Mouse (Mus musculus): ENCODE results near the gene Dok7.

Dok7 gene

GRCm38 (mm10) chr5:35117633-35118032, 61.1 kb downstream of the Dok7 start:
- no peak for DNase-seq (ENCODE audit: low read depth)

DNA sequence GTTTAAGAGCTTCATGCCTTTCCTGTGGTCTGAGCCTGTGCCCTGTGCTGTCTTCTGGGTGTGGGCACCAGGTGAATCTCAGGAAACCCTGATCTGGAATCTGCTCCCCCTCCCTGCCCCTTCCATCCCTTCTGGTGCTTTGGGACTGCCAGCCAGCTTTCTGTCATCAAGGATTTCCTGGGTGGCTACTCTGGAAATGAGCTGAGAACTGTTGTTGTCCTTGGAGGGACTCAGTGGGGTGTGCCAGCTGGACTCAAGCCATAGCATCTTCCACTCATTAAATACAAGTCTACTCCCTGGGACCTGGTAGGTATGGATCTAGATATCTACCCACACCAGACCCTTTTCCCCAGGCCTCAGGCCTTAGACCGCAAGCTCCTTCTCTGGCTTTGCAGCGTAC, 61.9 kb downstream of the Dok7 start:
- DNase-seq (ENCODE audit: low read depth) = no peak

DNA sequence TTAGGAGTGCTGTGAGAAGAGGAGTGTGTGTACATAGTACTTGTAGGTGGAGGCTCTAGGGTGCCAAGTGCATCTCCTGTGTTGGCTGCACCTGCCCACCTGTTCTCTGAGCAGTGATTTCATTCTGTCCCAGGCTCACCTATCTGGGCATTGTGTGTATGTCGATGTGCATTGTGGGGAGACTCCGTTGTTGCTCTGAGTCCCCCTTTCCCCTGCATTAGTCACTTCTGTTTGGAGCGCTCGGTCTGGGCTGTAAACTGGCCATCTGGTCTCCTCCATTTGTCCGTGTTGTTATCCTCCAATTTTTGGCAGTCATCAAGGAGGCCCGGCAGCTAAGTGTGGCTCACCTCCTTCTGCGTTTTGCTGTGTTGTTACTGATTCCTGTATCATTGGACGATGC, 63.5 kb downstream of the Dok7 start:
- no peak for DNase-seq (ENCODE audit: low read depth)

DNA sequence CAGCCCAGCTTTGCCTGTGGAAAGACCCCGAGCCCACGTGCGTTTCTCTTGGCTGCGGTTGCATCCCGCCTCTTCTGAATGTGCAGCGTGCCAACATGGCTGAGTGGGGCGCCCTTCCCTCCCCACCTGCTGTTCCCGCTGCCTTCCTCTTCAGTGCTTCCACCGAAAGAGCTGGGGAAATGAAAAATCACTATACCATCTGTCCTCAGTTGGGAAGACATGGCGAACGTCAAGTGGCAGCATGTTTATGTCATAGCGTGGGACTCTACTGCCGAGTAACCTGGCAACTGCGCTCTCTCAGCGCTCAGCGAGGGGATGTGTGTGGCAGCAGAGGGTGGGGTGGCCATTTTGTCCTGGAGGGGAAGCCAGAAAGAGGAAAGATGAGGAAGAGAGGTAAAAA, 72.6 kb downstream of the Dok7 start:
- DNase-seq (ENCODE audit: low read depth) = no peak

DNA sequence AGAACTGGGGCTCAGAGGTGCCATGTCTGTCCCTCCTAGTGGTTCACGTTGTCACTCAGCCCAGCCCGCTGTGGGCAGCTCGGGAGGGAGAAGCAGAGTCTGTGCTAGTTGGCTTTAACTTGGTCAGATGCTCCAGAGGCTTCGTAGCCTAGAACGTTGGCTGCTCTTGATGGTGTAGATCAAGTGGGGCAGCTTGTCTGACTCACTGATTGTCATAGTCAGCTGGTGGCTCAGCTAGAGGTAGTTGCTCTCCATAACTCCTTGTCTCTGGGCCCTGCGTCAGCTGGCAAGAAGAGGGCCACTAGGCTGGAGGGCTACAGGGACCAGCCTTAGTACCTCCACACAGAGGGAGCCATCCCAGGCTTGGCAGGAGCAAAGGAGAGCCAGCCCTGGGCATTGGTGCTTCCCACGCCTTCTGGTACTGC, 73.2 kb downstream of the Dok7 start:
- no peak for DNase-seq (ENCODE audit: low read depth)

- peak; percentile 5 for DNase-seq (ENCODE audit: low read depth)
These were observed 74.7 kb downstream of the Dok7 start for GRCm38 (mm10) chr5:35131237-35131636.

DNA sequence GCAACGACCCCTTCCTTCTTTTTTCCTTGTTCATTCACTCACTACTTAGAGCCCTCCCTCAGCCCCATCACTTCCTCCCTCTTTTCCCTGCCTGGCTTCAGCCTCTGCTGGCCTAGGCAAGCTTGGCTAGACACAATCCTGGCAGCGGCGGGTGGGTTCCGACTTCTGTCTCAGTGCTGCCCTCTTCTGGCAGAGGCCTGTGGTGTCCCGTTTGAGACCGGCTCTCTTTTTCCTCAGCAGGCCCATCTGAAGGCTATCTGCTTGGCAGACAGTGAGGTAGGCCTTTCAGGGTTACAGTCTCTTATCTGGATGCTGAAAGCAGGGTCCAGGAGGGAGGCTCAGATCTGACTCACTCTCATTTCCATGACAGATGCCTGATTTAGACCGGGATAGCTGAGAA, 75.2 kb downstream of the Dok7 start:
- DNase-seq (ENCODE audit: low read depth) = peak; percentile 74

DNA sequence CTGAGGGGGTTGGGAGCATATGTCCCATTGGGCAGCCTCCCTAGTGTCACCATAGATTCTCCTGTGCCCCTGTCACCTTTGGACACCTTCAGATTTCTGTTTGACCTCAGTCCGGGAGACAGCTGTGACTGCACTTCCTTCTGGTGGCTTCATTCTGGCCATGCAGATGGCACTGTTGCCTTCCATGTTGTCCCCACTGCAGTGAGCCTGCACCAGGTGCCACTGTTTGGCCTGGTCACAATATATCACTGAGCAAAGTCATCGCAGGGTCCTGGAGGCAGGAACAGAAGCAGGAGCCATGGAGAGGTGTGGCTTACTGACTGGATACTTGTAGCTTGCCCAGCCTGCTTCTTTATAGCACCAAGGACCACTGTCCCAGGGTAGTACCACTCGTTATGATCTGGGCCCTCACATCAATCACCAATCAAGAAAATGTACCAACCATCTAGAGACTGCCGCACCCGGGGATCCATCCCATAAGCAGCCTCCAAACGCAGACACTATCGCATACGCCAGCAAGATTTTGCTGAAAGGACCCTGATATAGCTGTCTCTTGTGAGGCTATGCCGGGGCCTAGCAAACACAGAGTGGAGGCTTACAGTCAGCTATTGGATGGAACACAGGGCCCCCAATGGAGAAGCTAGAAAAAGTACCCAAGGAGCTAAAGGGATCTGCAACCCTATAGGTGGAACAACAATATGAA, 75.9 kb downstream of the Dok7 start:
- DNase-seq (ENCODE audit: low read depth) = no peak

GRCm38 (mm10) chr5:35133468-35133867, 76.9 kb downstream of the Dok7 start:
- no peak for DNase-seq (ENCODE audit: low read depth)

- no peak for DNase-seq (ENCODE audit: low read depth)
These were observed 77.7 kb downstream of the Dok7 start for GRCm38 (mm10) chr5:35134286-35134685.

GRCm38 (mm10) chr5:35135903-35136302, 79.3 kb downstream of the Dok7 start:
- no peak for DNase-seq (ENCODE audit: low read depth)

All from induced T-regulatory cell, adult 2 months (primary cell).